Mouse (Mus musculus): ENCODE results near the gene Cd47.

The Cd47 gene

GRCm38 (mm10) chr16:49861986-49862385 lies 61.7 kb downstream of the Cd47 start:
- in situ Hi-C loops (cut with MboI, MseI), result no loop called here

GRCm38 (mm10) chr16:49866617-49867016 lies 66.3 kb downstream of the Cd47 start:
- in situ Hi-C loops (cut with MboI, MseI), result no loop called here

- in situ Hi-C loops (cut with MboI, MseI), result no loop called here
Measured at GRCm38 (mm10) chr16:49868278-49868677, 67.9 kb downstream of the Cd47 start.

GRCm38 (mm10) chr16:49873918-49874317 lies 73.6 kb downstream of the Cd47 start:
- in situ Hi-C loops (cut with MboI, MseI), result no loop called here

GRCm38 (mm10) chr16:49874546-49874945 lies 74.2 kb downstream of the Cd47 start:
- in situ Hi-C loops (cut with MboI, MseI), result no loop called here

GRCm38 (mm10) chr16:49876291-49877030 lies 76.1 kb downstream of the Cd47 start:
- in situ Hi-C loops (cut with MboI, MseI), result loop anchor here (25.0 kb wide), 2 partner anchors 861 to 864 kb away; no protein-coding TSS in a partner anchor

GRCm38 (mm10) chr16:49877243-49877642 lies 76.9 kb downstream of the Cd47 start:
- in situ Hi-C loops (cut with MboI, MseI), result loop anchor here (25.0 kb wide), 2 partner anchors 860 to 865 kb away; no protein-coding TSS in a partner anchor

GRCm38 (mm10) chr16:49878051-49878450 lies 77.7 kb downstream of the Cd47 start:
- in situ Hi-C loops (cut with MboI, MseI), result loop anchor here (25.0 kb wide), 2 partner anchors 859 to 866 kb away; no protein-coding TSS in a partner anchor

GRCm38 (mm10) chr16:49886403-49887066 lies 86.2 kb downstream of the Cd47 start:
- in situ Hi-C loops (cut with MboI, MseI), result loop anchor here (25.0 kb wide), 2 partner anchors 851 to 874 kb away; no protein-coding TSS in a partner anchor

- in situ Hi-C loops (cut with MboI, MseI), result loop anchor here (25.0 kb wide), 2 partner anchors 850 to 875 kb away; no protein-coding TSS in a partner anchor
Measured at GRCm38 (mm10) chr16:49887290-49887689, 87.0 kb downstream of the Cd47 start.

- in situ Hi-C loops (cut with MboI, MseI), result loop anchor here (25.0 kb wide), 2 partner anchors 849 to 876 kb away; no protein-coding TSS in a partner anchor
Measured at GRCm38 (mm10) chr16:49887811-49888564, 87.7 kb downstream of the Cd47 start.

GRCm38 (mm10) chr16:49889031-49889655 lies 88.8 kb downstream of the Cd47 start:
- in situ Hi-C loops (cut with MboI, MseI), result loop anchor here (25.0 kb wide), 2 partner anchors 848 to 877 kb away; no protein-coding TSS in a partner anchor

GRCm38 (mm10) chr16:49892252-49892651 lies 91.9 kb downstream of the Cd47 start:
- in situ Hi-C loops (cut with MboI, MseI), result loop anchor here (25.0 kb wide), 2 partner anchors 845 to 880 kb away; no protein-coding TSS in a partner anchor

- in situ Hi-C loops (cut with MboI, MseI), result loop anchor here (25.0 kb wide), 2 partner anchors 844 to 881 kb away; no protein-coding TSS in a partner anchor
Measured at GRCm38 (mm10) chr16:49892945-49893344, 92.6 kb downstream of the Cd47 start.

GRCm38 (mm10) chr16:49894624-49895023 lies 94.3 kb downstream of the Cd47 start:
- in situ Hi-C loops (cut with MboI, MseI), result loop anchor here (25.0 kb wide), 2 partner anchors 843 to 882 kb away; no protein-coding TSS in a partner anchor

GRCm38 (mm10) chr16:49896132-49896531 lies 95.8 kb downstream of the Cd47 start:
- in situ Hi-C loops (cut with MboI, MseI), result loop anchor here (25.0 kb wide), 2 partner anchors 841 to 884 kb away; no protein-coding TSS in a partner anchor

GRCm38 (mm10) chr16:49901395-49901794 lies 101.1 kb downstream of the Cd47 start:
- in situ Hi-C loops (cut with MboI, MseI), result no loop called here

- in situ Hi-C loops (cut with MboI, MseI), result no loop called here
Measured at GRCm38 (mm10) chr16:49902083-49902482, 101.8 kb downstream of the Cd47 start.

GRCm38 (mm10) chr16:49904248-49904930 lies 104.1 kb downstream of the Cd47 start:
- in situ Hi-C loops (cut with MboI, MseI), result no loop called here

GRCm38 (mm10) chr16:49905041-49905440 lies 104.7 kb downstream of the Cd47 start:
- in situ Hi-C loops (cut with MboI, MseI), result no loop called here

All from regulatory T cell (primary cell).